Mouse (Mus musculus): ENCODE measurements around the gene 6030408B16Rik.

DNA sequence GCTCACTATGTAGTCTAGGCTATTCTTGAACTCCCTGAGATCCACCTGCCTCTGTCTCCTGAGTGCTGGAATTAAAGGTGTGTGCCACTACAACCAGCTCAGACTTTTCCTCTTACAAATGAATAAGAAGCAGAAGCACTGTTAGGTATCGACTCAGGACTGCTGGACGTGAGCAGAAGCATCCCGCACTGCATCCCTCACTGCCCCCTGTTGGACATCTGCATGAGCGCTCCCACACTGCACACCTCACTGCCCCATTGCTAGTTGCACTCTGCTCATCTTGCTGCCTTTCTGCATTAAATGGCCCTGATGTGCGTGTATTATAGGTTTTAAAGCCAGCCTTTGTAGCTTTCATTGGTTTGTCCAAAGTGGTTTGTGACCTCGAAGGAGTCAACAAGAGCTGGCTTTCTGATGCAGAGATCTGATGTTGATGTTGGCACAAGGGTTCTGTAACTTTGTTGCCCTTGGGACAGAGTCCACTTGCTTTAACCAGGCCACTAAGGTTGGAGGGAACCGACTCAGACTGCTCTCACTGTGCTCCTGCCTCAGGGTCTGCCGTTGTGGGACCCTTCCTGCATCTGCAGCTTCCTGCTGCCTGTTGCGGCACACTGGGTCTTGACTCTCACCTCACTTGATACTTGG is 6.8 kb upstream of the 6030408B16Rik start:
- no peak for TF ChIP-seq ZC3H11A (IDR thresholded peaks at IDR 0.05; ENCODE audit: borderline replicate concordance, low read depth, low read length)
- TF ChIP-seq CHD2 (IDR thresholded peaks at IDR 0.05; ENCODE audit: low read depth, low read length) = no peak

Data from ES-E14 (cell line).